Mouse (Mus musculus) embryo, embryonic 11 days (tissue): ENCODE measurements at regions not wholly inside any gene's neighbourhood (a gene's known extent, or its start where the extent isn't known, plus 50 kb on each side); places are given as distances from the start of the nearest gene placed in this dataset.
A peak's percentile ranks its signal among the peaks of the same experiment; 100 is the strongest.

Experiments used
- DNase-seq: peaks from one replicate; pipeline ENCODE4 v3.0.0-alpha.2; 2015

DNA sequence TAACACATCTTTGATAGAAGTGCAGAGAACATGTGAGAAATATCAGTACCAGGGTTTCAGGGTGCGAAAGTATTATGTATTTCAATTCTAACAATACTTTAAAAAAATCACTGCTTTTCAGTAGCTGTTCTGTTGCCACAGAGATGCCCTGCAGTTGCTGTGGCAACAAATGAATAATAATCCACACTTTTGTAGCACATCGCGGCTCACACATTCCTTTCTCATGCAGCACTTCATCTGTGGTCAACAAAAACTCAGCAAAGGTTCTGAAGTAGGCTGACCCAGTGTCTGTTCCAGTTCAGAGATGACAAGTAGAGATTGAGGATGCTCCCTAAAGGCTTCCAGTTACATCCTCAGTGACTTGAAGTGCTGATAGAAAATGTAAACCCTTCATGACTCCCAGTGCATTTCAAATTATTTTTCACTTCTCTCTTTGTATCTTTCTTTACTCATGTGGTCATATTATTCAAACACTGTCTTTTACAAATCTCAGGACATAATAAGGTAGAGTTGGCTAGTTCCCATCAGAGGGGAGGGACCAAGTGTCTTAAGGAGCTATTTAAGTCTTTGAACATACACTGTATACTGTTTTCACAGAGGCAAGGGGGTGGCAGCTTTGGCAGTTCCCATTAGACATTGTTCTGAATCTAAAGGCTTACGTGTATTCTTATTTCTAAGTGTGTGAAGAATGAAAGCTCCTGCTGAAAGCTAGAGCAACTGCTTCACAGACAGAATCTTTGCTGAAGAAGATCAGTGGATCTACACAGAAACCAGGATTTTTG, 460.6 kb upstream of the Slit2 start:
- peak; percentile 11 for DNase-seq

- no peak for DNase-seq
Measured at GRCm38 (mm10) chr5:47528671-47529070, 454.3 kb upstream of the Slit2 start.

GRCm38 (mm10) chr5:47537532-47537931, 445.4 kb upstream of the Slit2 start:
- DNase-seq, result peak; percentile 5

- DNase-seq, result no peak
Measured at GRCm38 (mm10) chr5:47542248-47542647, 440.7 kb upstream of the Slit2 start.

GRCm38 (mm10) chr5:47556717-47557116, 426.2 kb upstream of the Slit2 start:
- no peak for DNase-seq

GRCm38 (mm10) chr5:47557152-47557800, 425.7 kb upstream of the Slit2 start:
- peak; percentile 27 for DNase-seq
